Mouse (Mus musculus) cerebellum, adult 8-10 months (tissue): ENCODE data around the gene Cmtm7.

Experiments used
- DNase-seq: peaks from one replicate; pipeline ENCODE4 v3.0.0; 2022

The Cmtm7 gene

DNA sequence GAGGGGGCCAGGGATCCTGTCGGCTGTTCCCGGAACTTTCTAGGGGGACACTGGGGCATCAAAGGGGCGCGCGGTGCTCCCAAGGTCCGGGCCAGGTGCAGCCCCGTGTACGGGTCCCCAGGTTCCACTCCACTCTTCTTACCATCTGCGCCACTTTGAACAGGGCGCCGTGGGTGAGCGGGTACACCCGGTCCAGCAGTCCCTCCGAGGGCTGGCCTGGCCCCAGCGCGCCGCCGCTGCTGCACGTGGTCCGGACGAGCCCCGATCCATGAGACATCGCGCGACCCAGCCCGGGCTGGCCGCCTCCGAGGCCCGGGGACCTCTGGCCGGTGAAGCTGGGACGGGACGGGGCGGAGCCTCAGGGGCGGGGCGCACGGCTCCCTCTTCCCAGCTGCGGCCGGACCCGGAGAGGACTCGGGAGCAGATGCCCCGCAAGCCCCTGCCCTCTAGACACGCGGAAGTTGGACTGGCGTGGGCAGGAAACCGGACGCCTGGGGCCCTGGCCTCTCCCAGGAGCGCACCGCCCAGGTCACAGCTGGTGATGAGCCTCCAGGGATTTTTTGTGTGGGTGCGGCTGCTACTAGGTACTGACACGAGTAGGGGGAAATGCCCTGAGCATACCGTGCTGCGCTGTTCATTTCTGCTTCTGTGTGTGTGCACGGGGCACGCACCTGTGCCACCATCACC is at the start of gene Cmtm7:
Gene Cmtm7, minus strand, starts transcription at position 331 of the 687 bp plus-strand sequence.
- DNase-seq: peak; percentile 36

DNA sequence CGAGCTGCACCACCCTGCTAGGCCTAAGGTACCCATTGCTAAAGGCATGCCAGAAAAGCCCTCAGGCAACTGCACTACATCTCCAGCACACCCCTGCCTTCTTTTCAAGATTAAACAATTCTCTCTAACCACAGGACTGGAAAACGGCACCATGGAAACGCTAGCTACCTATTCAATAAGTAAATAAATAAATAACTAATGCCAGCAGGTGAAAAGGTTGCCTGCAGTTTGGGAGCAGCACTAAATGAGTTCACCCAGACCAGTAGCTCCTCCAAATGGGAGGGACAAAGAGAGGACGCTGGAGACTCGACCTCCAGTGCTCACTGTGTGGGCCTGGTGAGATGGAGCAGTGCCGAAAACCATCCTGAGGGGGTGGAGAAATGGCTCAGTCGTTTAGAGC is 48.7 kb upstream of the Cmtm7 start:
- DNase-seq: no peak

DNA sequence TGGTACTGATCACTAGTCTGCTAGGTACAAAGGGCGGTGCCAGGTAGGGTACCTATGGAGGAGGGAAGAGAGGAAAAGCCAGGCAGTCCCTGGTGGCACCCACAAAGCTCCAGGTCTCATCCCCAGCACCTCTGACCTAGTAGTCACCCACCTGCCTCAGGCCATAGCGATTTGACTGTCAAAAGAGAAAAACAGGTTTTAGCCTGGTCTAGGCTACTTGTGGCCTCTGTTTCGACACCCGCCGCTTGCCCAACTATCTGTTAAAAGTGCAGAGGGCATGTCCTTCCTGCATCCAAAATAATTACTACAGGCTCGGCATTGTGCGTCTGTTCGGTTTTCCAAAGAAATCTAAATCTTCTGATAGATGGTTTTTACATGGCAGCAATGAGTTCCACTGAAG is 48.0 kb upstream of the Cmtm7 start:
- DNase-seq: no peak

DNA sequence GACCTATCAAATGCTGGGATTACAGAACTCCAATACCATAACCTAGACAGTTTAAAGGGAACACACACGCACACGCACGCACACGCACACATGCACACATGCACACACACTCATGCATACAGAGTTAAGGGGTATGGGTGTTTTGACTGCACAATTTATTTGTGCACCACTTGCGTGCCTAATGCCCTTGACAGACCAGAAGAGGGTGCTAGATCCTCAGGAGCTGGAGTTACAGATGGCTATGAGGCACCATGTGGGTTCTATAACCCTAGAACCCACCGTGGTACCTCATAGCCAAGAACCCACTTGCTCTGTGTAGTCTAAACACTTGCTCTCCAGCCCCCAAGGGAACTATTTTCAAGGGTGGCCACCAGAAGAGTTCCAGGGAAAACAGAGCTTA is 46.7 kb upstream of the Cmtm7 start:
- no peak for DNase-seq

DNA sequence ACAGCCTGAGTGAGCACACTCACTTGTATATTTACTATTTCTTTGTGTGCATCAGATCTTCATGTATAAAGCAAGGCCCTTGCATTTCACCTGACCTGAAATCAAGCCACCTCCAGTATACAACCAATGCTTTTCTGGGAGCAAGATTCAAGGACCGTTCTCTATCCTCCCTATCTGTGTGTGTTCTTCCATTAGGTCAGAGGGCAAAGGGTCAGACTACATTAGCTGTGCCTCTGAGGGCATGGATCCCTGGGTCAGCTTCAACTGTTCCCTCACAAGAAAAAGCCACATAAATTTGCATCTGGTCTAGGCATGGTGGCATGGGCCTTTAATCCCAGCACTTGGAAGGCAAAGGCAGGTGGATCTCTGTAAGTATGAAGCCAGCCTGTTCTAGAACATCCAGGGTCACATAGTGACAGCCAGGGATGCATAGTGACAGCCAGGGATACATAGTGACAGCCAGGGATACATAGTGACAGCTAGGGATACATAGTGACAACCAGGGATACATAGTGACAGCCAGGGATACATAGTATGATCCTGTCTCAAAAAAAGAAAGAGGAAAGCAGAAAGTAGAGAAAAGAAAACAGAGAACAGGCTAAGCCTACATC is 45.7 kb upstream of the Cmtm7 start:
- DNase-seq: no peak

DNA sequence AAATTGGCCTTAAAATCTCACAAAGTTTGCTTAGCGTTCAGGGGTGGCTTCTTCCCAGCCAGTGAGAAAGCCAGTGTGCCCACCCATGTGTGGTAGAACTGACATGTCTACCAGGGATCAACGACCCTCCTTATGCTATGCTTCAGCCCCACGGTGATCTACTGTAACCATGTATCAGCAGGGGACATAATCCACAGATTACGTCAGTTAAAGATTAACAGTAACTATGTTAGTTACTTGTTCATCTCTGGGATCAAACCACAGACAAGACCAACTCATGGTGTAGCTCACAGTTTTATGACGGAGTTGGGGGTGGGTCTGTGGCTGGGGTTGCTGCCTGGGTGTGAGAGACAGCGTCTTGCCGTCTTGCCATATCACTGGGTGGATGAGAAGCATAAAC is 42.5 kb upstream of the Cmtm7 start:
- DNase-seq: no peak

DNA sequence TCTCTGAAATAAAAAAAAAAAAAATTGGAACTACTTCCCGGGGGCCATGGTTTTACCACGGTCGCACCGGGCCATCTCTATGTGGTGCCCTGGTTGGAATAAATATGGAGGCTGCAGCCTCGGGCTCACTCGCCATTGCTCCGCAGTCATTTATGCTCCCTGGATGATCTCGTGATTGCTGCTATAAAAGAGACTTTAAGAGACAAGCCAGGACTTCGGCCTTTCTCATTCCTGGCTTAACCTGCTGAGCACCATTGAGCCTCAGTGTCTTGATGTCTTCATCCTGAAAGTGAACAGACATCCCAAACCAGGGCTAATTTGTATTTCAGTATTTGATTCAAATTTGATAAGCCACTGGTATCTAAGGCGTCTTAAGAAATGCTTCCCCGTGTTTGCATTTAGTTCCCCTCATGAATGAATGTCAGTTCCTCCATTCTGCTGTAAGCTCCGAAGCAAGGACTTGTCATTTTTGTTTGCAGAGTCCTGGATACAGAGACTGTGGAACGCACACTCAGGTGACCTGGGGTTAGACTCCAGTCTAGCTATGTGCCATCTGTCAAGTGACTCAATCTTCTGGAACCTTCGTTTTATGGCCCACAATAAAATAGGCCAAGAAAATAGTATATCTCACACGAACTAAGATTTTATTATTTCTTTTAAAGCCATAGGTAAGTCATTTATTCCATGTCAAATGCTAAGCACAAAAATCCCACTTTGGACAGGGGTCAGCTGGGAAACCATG is 40.1 kb upstream of the Cmtm7 start:
- no peak for DNase-seq

DNA sequence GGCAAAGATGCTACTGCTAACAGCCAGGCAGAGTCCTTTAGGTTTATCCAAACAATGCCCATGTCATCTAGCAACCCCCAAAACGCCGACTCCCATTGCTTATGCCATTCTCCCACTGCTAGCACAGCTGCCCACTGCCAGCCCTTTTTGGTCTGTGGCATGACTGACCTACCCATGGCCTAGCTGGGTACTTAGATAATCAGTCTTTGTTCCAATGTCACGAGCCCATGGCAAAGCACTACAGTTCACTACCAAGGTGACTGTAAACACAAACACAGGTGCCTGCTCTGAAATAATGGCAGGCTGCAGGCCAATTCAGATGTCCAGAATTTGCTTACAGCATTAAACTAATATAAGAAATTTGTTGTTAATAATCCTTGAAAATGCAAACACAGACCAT is 37.3 kb upstream of the Cmtm7 start:
- no peak for DNase-seq

DNA sequence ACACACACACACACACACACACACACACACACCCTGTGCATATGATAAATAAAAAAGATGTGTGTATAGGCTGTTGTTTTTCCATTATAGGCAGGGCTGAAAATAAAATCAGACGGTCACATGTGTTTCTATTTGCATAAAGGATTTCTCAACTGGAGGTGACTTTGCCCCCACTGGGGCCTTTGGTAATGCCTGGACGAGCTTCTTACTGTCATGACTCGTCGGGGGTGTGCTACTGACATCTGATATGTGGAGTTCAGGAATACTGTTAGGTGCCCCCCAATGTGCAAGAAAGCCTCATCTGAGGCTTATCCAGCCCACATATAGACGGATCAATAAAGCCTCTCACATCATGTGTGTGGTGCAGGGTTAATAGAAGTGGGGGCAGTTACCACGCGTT is 35.4 kb upstream of the Cmtm7 start:
- DNase-seq: no peak

DNA sequence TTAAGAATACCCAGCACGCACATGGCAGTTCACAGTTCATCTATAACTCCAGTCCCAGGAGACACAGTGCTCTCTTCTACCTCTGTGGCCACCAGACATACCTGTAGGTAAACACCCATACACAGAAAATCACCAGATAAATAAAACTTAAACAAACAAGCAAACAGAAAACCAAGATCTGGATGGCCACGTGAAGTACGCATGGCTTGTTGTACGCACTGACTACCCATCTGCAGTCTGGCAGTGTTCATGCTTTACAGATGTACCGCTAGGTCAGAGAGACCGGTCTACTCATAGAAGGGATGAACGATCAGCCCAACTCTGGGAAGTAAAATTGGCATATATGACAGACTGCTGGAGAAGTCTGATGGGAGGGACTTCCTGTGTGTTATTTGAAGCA is 34.5 kb upstream of the Cmtm7 start:
- DNase-seq: no peak

DNA sequence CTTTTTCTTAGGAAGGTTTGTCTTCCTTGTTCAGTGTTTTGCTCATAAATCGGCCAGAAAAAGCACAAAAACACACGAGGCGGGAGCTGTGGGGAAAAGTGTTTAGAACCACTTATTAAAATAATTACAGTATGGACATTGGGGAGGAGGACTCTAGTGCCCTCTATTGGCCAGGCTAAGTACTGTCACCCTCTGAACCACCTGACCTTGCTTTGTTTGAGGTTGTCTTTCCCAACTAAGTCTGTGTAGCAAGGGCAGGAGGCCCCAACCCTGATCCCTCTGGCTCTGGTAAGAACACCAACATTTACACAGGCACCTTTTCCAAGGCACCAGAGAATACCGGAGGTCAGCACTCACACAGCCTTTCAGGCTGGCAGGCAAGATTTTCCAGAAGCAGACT is 33.7 kb upstream of the Cmtm7 start:
- DNase-seq: peak; percentile 32

DNA sequence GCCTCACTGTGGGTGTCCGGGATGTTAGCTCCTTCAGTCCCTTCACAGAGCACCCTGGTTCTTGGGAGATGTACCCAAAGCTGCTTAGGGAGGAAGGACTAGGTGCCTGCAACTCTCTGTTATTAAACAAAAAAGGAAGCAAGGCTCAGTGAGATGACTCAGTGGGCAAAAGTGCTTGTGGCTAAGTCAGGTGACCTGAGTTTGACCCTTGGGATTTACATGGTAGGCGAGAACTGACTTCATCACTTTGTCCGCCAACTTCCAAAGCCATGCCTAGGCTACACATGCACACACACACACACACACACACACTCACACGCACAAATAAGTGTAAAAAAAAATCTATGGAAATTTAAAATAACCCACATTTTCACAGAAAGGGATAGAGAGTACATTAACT is 30.3 kb upstream of the Cmtm7 start:
- DNase-seq: no peak

DNA sequence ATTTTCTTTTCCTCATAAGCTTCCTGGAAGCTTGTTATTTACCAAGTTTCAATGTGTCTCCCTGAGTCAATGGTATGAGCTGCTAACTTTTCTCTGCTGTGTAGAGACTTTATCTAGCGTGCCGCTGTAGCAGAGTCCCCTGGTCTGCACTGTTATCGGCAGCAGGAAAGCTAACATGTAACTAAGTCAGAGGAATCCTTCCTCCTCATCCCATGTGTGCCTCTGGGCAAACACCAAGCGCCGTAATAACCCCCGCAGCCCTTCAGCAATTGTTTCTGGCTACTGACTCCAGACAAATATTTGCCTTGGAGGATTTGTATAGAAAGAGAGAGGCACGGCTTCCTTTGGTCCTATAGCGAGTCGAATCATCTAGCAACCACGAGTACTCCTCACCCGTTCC is 29.2 kb upstream of the Cmtm7 start:
- no peak for DNase-seq

DNA sequence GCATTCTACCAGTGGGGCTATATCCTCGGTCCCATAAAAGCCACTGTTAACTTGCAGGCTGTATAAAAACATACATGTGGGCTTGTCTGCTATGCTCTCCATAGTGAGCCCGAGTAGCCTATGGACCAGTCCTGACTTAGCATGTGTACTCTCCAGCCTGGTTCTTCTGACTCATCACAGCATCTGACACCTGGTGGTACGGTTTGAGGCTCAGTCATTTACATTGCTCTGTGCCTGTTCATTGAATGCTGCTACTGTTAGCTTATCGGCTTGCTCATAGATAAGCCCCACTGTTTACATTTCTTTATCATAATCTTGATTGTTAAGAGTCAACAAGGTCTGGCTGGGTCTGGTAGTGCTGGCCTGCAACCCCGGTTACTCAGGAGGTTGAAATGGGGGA is 27.0 kb upstream of the Cmtm7 start:
- DNase-seq: no peak

DNA sequence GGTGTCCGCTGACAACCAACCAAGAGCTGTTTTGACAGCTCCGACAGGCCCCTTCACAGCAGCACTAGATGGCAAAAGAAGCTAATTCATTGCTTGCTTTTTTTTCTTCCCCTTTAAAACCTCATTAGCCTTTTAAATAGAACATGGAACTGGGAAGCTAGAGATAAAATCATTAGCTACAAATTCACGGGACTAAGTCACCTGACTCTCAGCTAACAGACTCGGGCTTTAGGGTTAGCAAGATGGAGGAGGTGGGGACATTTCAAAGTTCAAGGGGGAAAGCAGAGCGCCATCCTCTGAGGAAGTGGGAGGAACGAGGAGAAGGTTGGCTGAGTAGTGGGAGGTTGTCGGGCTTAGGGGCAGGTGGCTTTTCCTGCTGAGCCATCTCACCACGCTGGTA is 25.6 kb upstream of the Cmtm7 start:
- DNase-seq: no peak

DNA sequence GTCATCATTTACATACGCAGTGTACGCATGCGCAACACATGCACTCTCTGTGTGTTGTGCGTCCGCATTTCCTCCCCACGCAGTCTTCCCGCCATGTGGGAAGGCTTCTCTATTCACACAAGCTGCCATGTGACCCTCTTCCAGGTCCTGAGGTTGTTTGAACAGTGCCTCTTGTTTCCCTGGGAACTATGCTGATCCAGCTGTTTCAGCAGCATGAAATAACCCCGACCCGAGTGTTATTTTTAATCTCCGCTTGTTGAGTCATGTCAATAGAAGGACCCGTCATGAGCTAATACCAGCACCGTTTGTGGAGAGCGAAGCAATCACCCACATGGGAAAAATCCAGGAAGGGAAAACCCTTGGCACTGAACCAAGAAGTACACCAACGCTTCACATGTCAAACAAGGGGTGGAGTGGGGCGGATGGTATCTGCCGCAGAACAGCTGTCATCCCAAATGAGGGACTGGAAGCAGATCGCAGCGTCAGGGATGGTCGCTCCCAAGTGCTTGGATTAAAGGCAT is 23.6 kb upstream of the Cmtm7 start:
- DNase-seq: no peak

DNA sequence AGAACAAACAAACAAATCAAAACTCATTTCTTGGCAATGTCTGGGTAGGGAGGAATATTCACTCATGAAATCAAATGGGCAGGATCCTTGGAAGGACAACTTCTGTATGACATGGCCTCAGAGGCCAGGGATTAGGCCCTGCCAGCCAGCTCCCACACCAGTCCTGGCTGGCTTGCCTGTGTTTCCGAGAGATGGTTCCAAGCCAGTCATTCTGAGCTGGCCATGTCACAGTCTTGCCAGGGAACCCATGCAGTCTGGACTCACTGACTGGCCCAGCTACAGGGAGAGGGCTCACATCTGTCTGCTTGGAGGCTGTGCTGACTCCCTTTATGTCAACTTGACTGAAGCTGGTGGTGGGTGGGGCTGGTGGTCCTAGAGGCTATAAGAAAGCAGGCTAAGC is 20.5 kb upstream of the Cmtm7 start:
- DNase-seq: no peak

DNA sequence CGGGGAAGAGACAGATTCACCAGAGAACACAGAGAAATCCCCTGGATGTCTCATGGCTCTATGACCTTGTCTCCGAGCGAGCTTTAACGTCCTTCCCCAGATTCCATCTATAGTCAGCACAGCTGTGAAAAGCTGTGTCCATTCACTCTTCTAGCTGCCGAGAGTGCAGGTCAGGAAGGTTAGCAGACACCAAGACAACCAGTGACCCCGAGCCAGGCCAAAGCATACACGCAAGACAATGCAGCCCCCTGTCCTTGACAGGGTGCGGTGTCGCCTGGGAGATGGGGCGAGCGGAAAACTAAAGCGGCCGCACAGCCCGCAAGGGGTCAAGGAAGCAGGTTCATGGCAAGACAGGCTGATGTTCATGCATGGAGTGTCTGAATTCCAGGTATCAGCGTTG is 19.6 kb upstream of the Cmtm7 start:
- DNase-seq: no peak

DNA sequence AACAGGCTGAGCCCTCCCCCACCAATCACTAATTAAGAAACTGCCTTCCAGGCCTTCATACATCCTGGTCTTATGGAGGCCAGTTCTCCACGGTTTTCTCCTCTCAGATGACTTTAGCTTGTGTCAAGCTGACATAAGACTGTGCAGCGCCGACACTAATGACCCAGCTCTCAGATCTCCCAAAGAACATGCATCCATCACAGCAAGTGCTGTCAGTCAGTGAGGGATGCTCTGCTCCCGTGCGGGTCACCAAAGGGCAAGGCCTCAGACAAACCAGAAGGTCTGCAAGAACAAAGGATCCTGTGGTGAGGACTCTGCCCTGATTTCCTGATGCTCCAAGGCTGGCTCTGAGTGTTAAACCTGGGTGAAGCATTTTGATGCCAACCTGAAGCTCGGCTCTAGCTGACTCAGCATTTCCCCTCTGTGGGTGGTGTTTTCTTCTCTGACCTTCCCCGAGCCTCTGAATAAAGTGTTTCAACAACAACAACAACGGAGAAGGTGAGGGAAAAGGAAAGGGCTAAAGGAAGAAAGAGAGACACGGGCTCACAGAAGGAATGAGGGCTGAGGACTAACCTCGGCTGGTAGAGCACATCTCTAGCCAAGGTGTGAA is 17.9 kb upstream of the Cmtm7 start:
- DNase-seq: no peak

DNA sequence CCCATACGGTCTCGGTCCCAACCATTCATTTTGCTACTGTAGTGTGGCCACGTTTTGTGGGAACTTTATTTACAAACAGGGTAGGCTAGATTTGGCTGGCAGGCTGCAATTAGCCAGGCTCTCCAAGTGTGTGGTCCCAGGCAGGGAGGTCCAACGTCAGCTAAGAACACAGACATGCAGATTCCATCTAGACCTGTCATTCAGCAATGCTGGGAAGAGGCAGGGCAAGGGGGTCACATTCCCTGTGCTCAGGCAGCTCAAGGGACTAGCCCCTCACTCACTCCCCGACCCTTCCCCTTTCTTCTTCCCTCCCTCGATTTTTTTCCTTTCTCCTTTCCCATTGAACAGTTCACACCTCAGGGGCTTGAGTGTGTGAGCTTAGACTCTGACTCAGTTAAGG is 17.2 kb upstream of the Cmtm7 start:
- no peak for DNase-seq

DNA sequence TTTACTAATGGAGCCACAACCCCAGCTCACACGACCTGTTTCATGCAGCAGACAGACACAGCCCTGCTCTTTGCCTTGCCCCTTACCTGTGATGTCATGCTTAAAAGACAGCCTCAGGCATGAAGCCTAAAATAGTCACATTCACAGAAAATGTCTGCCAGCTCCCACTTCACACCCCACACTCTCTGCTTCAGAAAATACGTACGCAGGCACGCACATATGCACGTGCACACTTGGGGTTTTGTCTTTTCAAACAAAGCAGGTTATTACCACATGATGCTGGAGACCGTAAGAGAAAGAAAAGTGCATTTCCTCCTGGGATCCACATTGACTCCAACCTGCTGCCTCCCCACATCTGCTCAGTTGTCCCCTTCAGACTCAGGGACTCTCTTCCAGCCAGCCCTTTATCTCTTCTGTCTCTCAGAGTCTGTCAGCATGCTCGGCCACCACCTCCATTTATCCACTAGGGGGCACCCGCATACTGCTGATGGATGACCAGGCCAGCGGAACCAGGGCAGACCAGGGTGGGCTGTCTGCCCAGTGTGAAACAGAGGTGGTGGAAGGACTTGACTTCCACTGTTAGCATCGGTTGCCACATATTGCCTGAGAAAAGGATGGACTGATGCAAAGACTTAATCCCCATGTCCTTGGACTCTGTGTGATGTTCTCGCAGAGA is 15.8 kb upstream of the Cmtm7 start:
- peak; percentile 79 for DNase-seq

DNA sequence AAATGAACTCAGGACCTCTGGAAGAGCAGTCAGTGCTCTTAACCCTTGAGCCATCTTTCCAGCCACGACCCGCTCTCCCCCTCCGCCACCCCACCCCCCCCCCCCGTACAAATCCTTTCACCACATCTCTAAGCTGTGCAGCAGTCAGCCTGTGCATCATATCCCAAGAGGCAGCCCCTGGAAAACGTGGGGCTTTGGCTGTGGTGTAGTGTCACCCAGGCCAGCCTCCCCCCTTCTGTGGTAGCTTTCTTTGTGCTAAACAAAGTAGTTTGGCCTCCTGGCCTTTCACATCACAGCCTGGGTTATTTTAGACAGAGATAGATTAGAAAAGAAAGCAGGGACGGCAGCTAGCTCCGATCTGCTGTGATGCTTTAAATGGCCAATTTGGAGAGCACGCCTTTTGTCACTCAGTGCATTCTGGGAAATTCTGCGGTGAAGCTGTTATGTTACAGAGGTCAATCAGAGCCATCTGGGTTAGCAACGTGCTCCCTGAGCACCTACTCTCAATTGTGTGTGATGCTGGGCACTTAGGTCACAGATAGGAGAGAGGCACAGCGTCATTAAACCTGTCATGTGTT is 14.9 kb upstream of the Cmtm7 start:
- no peak for DNase-seq

DNA sequence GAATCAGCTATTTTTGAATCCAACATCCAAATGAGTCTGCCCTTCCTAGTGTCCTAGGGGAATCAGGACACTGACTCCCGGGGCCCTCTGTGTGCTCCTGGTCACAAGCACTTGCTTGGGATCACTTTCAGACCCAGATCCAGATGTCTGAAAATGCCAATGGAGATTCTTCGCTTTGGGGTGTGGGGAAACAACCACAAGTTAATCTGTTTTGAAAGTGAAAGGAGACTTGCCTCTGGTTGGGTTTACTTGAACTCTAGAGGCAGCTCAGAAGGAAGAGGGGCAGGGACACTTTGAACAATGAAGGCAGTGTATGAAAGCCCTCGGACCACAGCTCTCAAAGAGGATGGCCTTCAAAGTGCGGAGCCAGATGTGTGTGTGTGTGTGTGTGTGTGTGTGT is 12.8 kb upstream of the Cmtm7 start:
- no peak for DNase-seq
